Mouse (Mus musculus): Measurements from ENCODE around the gene Adcy4.
A peak's percentile ranks its signal among the peaks of the same experiment; 100 is the strongest.

The Adcy4 gene

GRCm38 (mm10) chr14:55783958-55784235 is at the start of gene Adcy4:
Gene Adcy4, minus strand, starts transcription at chr14:55784095.
- DNase-seq: peak; percentile 40

DNA sequence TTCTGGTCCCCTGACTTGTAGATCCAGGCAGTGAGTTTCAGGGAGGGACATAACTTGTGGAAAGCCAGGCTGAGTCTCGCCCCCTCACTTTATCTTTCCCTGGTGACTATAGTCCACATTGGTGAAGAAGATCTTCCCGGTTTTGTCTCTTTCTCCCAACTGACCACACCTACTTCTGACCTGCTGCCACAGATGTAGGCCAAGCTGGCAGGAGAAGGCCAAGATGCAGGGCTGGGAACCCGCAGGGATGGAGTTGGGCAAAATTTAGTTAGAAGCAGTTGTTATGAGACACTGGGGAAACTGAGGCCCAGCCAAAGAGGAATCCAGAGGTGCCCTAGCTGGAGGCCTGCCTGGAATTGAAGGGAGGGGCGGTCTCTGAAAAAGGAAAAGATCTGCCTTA is 49.2 kb upstream of the Adcy4 start:
- DNase-seq: no peak

DNA sequence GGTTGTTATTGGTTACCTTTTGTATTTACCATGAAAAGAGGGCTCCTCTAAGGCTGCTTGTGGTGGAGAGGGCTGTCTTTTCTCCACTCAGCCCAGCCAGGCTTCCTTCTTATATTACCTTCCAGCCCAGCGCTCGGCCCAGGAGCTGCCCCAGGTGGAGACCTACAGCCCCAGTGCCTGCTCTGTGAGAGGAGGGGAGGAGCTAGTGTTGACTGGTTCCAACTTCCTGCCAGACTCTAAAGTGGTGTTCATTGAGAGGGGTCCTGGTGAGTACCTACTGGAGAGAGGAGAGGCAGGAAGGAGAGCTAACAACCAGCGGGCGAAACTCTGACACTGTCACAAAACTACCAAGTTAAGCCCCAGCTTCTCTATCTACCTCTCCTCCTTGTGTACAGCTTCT is 46.4 kb upstream of the Adcy4 start:
- DNase-seq: no peak

DNA sequence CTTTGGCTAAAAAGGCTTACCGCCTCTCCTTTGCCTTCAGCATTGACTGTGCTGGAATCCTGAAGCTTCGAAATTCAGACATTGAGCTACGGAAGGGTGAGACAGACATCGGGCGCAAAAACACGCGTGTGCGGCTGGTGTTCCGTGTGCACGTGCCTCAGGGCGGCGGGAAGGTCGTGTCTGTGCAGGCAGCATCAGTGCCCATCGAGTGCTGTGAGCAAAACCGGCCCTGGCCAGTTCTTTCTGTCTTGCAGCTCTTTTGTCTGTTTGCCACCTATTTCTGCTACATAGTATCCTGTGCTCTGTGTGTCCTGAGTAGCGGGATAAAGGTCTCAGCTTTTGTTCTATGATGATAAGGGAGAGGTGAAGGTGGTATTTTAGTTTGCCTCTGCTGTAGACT is 46.0 kb upstream of the Adcy4 start:
- no peak for DNase-seq

DNA sequence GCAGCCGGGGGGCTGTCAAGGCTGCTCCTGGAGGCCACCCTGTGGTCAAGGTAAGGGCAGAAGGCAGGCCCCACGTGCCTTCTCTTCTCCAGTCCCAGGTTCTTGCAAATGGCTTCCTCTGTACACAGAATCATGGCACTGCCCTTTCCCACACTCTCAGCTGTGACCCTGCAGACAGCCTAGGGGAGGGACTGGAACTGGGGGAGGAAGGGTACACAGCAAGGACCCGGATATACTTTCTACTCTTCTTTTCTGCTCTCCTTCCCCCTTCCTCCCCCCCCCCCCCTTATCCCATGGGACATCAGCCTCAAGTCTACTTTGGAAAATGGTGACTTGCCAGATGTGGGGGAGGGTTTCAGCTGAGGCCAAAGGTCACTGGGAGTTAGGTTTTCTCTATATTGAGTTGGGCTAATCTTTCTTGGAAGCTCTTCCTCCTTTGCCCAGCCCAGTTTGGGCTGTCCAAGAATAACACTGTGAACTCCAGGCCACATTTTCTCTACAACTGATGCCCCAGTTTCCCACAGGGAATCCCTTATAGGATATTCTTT is 44.9 kb upstream of the Adcy4 start:
- no peak for DNase-seq

DNA sequence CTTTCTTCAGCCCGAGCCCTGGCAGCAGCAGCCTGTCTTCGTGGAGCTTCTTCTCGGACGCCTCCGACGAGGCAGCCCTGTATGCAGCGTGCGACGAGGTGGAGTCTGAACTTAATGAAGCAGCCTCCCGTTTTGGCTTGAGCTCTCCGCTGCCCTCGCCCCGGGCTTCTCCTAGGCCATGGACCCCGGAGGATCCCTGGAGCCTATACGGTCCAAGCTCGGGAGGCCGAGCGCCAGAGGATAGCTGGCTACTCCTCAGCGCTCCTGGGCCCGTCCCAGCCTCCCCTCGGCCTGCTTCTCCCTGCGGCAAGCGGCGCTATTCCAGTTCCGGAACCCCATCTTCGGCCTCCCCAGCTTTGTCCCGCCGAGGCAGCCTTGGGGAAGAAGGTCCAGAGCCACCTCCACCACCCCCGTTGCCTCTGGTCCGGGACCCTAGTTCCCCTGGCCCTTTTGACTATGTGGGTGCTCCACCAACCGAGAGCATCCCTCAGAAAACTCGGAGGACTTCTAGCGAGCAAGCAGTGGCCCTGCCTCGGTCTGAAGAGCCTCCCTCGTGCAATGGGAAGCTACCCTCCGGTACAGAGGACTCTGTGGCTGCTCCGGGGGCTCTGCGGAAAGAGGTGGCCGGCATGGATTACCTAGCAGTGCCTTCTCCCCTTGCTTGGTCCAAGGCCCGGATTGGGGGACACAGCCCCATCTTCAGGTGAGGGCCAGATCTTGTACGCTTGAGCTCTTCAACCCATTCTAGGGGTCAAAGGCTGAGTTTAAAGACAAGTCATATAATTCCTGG is 42.9 kb upstream of the Adcy4 start:
- DNase-seq: peak; percentile 54

- DNase-seq: no peak
Measured at GRCm38 (mm10) chr14:55826142-55826541, 42.2 kb upstream of the Adcy4 start.

GRCm38 (mm10) chr14:55825216-55826051 is 41.5 kb upstream of the Adcy4 start:
- DNase-seq: peak; percentile 81

GRCm38 (mm10) chr14:55824481-55825215 is 40.8 kb upstream of the Adcy4 start:
- DNase-seq: peak; percentile 83

DNA sequence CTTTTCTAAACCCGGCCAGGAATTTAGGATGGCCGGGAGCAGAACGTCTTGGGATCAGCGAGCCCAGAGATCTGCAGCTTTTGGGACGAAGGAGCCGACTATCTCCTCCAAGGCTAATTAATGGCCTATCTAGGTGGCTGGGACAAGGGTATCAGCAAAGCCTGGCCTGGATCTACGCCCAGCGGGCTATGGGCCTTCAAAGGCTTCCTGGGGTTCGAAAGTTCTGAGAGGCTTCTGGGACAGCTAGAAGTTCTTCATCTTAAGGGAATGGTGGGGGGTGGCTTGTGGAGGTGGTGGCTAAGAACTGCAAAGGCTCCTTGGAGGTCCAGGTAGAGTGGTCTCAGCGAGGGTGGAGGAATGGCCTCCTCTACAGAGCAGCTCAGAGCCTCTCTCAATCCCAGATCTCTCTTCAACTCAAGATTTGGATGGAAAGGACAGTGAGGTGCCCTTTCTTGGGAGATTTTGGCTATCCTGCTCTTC is 40.1 kb upstream of the Adcy4 start:
- DNase-seq: peak; percentile 77

GRCm38 (mm10) chr14:55822991-55823762 is 39.3 kb upstream of the Adcy4 start, which contains the start of gene Nfatc4:
Gene Nfatc4, plus strand, starts transcription at chr14:55823144.
- DNase-seq: peak; percentile 97

DNA sequence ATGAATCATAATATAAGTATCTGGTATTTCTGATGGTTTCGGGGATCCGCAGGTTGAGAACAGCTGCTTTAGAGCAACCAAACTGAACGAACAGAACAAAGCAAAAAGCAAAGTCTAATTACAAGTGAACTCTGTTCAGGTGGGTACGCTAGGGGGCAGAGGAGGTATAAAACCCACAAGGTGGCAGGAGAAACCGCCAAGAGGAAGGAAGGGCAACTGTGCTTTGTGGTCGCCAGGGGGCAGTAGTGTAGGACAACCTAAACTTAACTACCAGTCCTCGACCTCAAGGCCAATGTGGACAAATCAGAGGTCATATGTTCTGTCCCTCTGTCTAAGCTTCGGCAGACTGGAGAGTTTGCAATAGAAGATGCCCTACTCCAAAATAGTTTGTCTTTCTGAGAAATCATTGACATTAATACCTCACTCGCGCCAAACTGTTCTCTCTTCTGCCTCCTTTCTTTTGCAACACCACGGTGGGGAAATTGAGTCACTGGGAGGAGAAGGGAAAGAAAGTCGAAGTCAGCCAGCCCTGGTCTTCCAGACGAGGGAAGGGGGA is 38.6 kb upstream of the Adcy4 start:
- peak; percentile 90 for DNase-seq

- DNase-seq: no peak
Measured at GRCm38 (mm10) chr14:55820576-55820975, 36.7 kb upstream of the Adcy4 start.

- DNase-seq: no peak
Measured at GRCm38 (mm10) chr14:55819845-55820405, 36.0 kb upstream of the Adcy4 start.

DNA sequence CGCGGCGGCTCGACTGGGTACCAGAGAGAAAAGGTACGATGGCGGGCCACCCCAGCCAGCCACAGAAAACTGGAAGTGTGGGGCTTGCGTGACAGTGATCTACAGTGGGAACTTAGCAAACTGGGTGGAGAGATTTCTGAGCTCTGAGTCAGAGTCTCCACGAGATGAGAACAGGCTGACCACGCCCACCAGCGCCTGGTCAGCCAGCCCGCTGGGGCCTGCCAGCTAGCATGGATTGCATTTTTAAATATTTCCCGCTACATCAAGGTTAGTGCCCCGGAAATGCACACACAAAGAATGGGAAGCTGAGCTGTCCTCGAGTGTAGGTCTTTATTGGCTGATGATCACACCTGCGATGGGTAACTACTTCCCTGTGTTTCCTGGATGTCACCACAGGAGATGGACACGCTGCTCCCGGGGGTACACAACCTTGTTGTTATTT is 31.4 kb upstream of the Adcy4 start:
- DNase-seq: peak; percentile 74

DNA sequence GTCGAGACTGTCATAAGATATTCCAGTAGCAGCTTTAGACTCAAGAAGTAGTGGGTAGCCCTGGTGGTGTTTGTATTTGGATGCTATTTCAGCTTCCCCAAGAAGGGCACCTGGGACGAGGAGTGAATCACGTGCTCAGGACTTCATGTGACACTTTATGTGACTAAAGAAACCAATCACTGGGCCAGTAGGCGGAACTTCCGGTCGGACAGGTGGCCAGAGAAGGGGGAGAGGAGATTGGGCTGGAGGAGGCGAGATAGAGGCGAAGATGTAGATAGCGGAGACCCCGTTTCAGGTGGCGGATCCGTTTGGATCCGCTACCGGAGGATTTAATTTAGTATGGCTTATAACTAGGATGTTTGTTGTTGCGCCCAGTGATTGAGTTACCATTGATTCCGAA is 31.0 kb upstream of the Adcy4 start:
- peak; percentile 89 for DNase-seq

DNA sequence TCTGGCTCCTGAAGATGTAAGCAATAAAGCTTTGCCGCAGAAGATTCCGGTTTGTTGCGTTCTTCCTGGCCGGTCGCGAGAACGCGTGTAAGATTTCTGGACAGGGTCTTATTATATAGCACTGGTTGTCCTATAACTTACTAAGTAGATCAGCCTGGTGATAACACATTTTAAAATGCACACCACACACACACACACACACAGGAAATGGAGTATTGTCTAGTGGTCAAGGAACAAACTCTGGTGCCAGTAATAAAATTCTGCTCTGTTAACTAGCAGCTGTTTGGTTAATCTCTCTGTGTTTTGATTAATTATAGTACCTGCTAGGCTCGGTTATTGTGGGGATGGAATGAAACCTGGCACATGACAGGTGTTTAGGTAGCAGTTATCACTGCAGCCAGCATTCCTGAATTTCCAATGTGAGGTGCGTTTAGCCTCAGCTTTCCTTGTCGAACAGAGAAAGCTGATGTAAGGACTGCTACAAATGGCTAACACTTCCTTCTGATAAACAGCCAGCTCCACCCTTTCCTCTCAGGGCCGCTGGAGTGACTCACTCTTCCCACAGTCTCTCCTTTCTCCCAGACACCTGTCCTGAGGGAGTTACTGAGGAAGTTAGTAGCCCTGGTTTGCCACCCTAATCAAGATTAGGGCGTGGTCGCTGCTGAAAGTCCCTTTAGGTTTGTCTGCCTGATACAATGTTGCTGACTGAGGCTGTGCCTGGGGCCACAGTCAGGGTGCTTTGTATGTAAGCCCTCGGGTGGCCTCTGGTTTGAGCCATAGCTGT is 11.7 kb upstream of the Adcy4 start:
- no peak for DNase-seq

DNA sequence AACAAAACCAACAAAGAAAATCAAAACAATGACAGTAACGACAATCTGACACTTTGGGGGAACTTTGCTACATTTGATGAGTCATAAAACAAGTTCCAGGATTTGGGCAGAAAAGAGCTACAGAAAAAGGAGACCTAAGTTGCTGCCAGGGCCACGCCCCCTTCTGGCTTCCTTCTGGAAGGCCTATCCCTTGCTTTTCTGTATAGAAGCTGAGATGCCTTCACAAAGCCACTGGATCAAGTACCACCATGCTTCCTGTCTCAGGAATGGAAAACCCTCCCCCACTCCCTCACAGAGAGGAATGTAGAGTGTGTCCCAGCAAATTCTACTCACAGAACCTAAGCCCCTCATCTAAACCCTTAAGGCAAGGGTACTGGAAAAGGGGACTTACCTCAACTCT is 10.1 kb upstream of the Adcy4 start:
- no peak for DNase-seq

GRCm38 (mm10) chr14:55793461-55793860 is 9.6 kb upstream of the Adcy4 start:
- no peak for DNase-seq

DNA sequence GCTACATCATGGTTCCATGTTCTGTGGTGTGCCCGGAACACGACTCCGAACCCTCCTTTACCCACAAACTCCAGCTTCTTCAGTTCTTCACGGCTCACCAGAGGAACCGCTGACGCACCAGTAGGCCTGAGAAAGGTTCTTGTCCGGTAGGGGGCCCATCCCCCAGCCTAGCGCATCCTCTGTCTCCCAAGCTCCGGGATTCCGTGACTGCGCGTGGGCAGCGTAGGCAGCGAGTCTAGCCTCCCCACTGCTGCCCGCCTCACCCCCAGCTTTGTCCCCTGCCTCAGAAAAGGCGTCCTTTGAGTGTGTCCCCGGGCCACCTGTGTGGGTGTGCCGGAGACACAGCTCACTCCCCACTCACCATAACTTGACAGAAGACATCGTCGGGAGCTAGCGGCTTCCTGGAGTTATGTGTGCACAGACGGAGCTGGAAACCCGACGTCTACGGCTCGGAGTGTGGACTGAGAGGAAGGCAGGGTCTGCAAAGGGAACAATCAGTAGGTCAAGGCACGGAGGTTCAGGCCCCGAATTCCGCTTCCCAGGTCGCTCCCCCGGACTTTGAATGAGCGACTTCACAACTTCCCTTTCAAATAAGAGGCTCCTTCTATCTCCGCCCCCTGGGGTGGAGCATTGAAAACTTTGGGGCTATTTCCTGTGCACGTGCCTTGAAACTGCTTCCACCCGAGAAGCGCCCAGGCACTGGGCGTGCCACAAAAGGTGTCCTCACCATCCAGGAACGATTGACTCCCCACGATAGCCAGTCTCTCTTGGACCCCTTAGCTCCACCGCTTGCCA is 4.6 kb upstream of the Adcy4 start, which contains the start of gene Ripk3:
TSS of gene Ripk3 (minus strand) at position 610 of the 795 bp plus-strand sequence.
- peak; percentile 61 for DNase-seq
